Mouse (Mus musculus) hindbrain, embryonic 16.5 days (tissue): ENCODE results near the gene Elk3. TPM values are rescaled to one million over a fixed set of nuclear protein-coding genes. Genes with fewer than 3 reads are reported as not detected.

Experiments used
- ATAC-seq: fragments of 200-750 bp; cut with Nextera tagmentation; 2 replicates; pipeline ENCODE4 v1.8.0; 2017; ENCODE audit warnings: moderate TSS enrichment, moderate library complexity
- H3K27ac ChIP-seq: fragments of 300-500 bp; sonication (generic); 2 replicates; pipeline ENCODE4 v1.5.1; 2014; ENCODE audit warnings: low read depth, mild to moderate bottlenecking, control low read depth, low read length, moderate library complexity
- H3K27me3 ChIP-seq: fragments of 300-500 bp; sonication (generic); replicated peaks from 2 replicates; pipeline ENCODE4 v1.6.1; 2014; ENCODE audit warnings: low read length; ENCODE audit not compliant: control insufficient read depth, insufficient read depth
- H3K36me3 ChIP-seq: fragments of 300-500 bp; sonication (generic); 2 replicates; pipeline ENCODE4 v1.6.1; 2014; ENCODE audit warnings: mild to moderate bottlenecking, low read length, moderate library complexity, mixed read lengths; ENCODE audit not compliant: control insufficient read depth, insufficient read depth
- H3K4me1 ChIP-seq: fragments of 300-500 bp; sonication (generic); 2 replicates; pipeline ENCODE4 v1.6.1; 2014; ENCODE audit warnings: low read depth, low read length; ENCODE audit not compliant: control insufficient read depth, insufficient read depth
- H3K4me2 ChIP-seq: fragments of 300-500 bp; sonication (generic); 2 replicates; pipeline ENCODE4 v1.6.1; 2014; ENCODE audit warnings: mild to moderate bottlenecking, low read length, control low read depth, moderate library complexity
- H3K4me3 ChIP-seq: fragments of 300-500 bp; sonication (generic); 2 replicates; pipeline ENCODE4 v1.5.1; 2014; ENCODE audit warnings: mild to moderate bottlenecking, low read length, control low read depth, moderate library complexity
- H3K9ac ChIP-seq: fragments of 300-500 bp; sonication (generic); 2 replicates; pipeline ENCODE4 v1.6.1; 2014; ENCODE audit warnings: low read depth, mild to moderate bottlenecking, control low read depth, low read length, moderate library complexity
- H3K9me3 ChIP-seq: fragments of 300-500 bp; sonication (generic); 2 replicates; pipeline ENCODE4 v1.6.1; 2014; ENCODE audit warnings: mild to moderate bottlenecking, low read length, moderate library complexity; ENCODE audit not compliant: control insufficient read depth
- WGBS: fragments of 180-500 bp; shearing (Covaris S2); extraction: QIAGEN DNeasy Blood & Tissue Kit; methylation state at CpG from one replicate; pipeline ENCODE4 v1.1.7; 2014; 5-methylcytosine and 5-hydroxymethylcytosine counted together
- polyA plus RNA-seq: library from polyadenylated mRNA; unstranded; fragments of >200 nt; fragmentation: Nextera tagmentation; extraction: Ambion mirVana; gene quantifications from 2 replicates; pipeline ENCODE4 v1.2.1, GENCODE M21; 2015

The Elk3 gene
- polyA plus RNA-seq, 1 experiment from 2014 or later = 4.1 TPM

GRCm38 (mm10) chr10:93212699-93213098, 98.2 kb downstream of the Elk3 start:
- WGBS = 94% methylated on average over 2 of the region's 2 CpGs

GRCm38 (mm10) chr10:93207176-93207575, 103.8 kb downstream of the Elk3 start:
- Histone ChIP-seq H3K4me2 (no peak overlapping the region), H3K4me3 (no peak overlapping the region), H3K27ac (no peak overlapping the region), H3K4me1 (no peaks in the 10 kb centered on the region), H3K9ac (no peak overlapping the region), H3K36me3 (peaks cover 5% of the 10 kb centered on the region), H3K27me3 (no peaks in the 10 kb centered on the region), H3K9me3 (no peaks in the 10 kb centered on the region)
- no peak for ATAC-seq
- WGBS = 86% methylated on average over 5 of the region's 5 CpGs

More at GRCm38 (mm10) chr10:93212699-93213098, 98.2 kb downstream of the Elk3 start:
- Histone ChIP-seq H3K9me3 (no peaks in the 10 kb centered on the region), H3K4me3 (no peak overlapping the region), H3K27me3 (no peaks in the 10 kb centered on the region), H3K9ac (no peak overlapping the region), H3K4me1 (no peaks in the 10 kb centered on the region), H3K36me3 (peaks cover 26% of the 10 kb centered on the region), H3K4me2 (no peak overlapping the region), H3K27ac (no peak overlapping the region)
- ATAC-seq = no peak

- no peaks in the 10 kb centered on the region for H3K9me3 ChIP-seq
- no peaks in the 10 kb centered on the region for H3K4me1 ChIP-seq
- H3K27me3 ChIP-seq = no peaks in the 10 kb centered on the region
- no peak overlapping the region for H3K9ac ChIP-seq
- peaks cover 3% of the 10 kb centered on the region; the same call in 1 of the 2 replicates for H3K36me3 ChIP-seq
- no peak overlapping the region for H3K4me2 ChIP-seq
- no peak for ATAC-seq
- no peak overlapping the region for H3K4me3 ChIP-seq
- no peak overlapping the region for H3K27ac ChIP-seq
- 69% methylated on average over 4 of the region's 4 CpGs for WGBS
Measured at GRCm38 (mm10) chr10:93205287-93205956, 105.5 kb downstream of the Elk3 start.

- H3K9ac ChIP-seq = no peak overlapping the region
- no peaks in the 10 kb centered on the region for H3K27me3 ChIP-seq
- peaks cover 4% of the 10 kb centered on the region; the same call in 1 of the 2 replicates for H3K4me1 ChIP-seq
- H3K4me2 ChIP-seq = no peak overlapping the region
- no peaks in the 10 kb centered on the region for H3K36me3 ChIP-seq
- no peaks in the 10 kb centered on the region for H3K9me3 ChIP-seq
- no peak overlapping the region for H3K27ac ChIP-seq
- ATAC-seq = no peak
- H3K4me3 ChIP-seq = no peak overlapping the region
- WGBS = 87% methylated on average over 6 of the region's 6 CpGs
Measured at GRCm38 (mm10) chr10:93201846-93202458, 109.0 kb downstream of the Elk3 start.

- H3K4me3 ChIP-seq = no peak overlapping the region
- no peaks in the 10 kb centered on the region for H3K27me3 ChIP-seq
- ATAC-seq = no peak
- H3K36me3 ChIP-seq = no peaks in the 10 kb centered on the region
- no peak overlapping the region for H3K27ac ChIP-seq
- WGBS = 92% methylated on average over 3 of the region's 3 CpGs
- H3K9me3 ChIP-seq = no peaks in the 10 kb centered on the region
- H3K4me2 ChIP-seq = no peak overlapping the region
- H3K4me1 ChIP-seq = peaks cover 15% of the 10 kb centered on the region; the same call in 1 of the 2 replicates
- no peak overlapping the region for H3K9ac ChIP-seq
Measured at GRCm38 (mm10) chr10:93198958-93199357, 112.0 kb downstream of the Elk3 start.

Other genes with a start within 250 kb of the Elk3 start
- gene Cfap54, start 229.5 kb downstream of the Elk3 start, polyA plus RNA-seq = 3.3 TPM in 2 replicates
- gene Cdk17, start 150.3 kb downstream of the Elk3 start, polyA plus RNA-seq = 31.6 and 38.3 TPM in 2 replicates
- gene Lta4h, start 142.3 kb upstream of the Elk3 start, polyA plus RNA-seq = 89.8 and 92.4 TPM in 2 replicates
- 0.09 and 0.19 TPM in 2 replicates for gene Hal, start 177.6 kb upstream of the Elk3 start, polyA plus RNA-seq
- 0.10 and 0.18 TPM in 2 replicates for gene Amdhd1, start 228.9 kb upstream of the Elk3 start, polyA plus RNA-seq
- 0.19 and 0.55 TPM in 2 replicates for gene Ccdc38, start 229.5 kb upstream of the Elk3 start, polyA plus RNA-seq